Mouse (Mus musculus): ENCODE results near the gene Zdhhc12.
A peak's percentile ranks its signal among the peaks of the same experiment; 100 is the strongest.
"Not testable (repeated sequence)": the region's sequence is repeated elsewhere in the genome, so short reads cannot be mapped to it uniquely, and the experiment has no call there.

The Zdhhc12 gene

DNA sequence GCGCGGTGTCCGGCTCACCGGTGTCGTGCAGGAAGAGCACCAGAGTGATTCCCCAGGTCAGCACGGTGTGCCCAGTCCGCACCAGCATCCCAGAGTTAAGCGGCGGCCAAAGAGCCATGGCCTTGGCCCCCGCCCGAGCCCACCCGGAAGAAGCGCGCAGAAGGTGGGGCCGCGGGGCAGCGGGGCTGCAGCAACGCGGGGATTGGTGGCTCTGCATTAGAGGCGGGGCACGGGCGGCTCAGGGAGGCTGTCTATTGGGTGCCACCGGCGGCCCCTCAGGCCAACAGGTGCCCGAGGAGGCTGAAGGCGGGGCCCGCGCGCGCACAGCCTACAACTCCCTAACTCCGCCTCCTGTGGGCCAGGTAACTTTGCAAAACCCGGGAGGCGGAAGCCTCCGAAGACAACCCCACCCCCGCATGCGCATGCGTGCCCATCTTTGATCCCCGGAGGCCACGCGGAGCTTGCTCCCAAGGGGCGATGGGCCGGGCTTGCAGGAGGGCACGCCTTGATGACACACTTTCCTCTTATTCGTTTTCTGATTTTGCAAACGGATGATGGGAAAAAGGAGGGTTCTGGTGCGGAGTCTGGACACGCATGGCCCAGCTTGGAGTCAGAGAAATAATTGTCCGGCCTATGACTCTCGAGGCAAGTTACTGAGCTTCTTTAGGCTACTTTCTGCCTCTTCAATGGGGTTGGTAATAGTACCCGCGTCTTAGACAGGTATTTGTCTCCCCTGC, at the start of gene Zdhhc12:
Gene Zdhhc12, minus strand, starts transcription at position 178 of the 737 bp plus-strand sequence.
- peak; percentile 96 to 99 for DNase-seq

DNA sequence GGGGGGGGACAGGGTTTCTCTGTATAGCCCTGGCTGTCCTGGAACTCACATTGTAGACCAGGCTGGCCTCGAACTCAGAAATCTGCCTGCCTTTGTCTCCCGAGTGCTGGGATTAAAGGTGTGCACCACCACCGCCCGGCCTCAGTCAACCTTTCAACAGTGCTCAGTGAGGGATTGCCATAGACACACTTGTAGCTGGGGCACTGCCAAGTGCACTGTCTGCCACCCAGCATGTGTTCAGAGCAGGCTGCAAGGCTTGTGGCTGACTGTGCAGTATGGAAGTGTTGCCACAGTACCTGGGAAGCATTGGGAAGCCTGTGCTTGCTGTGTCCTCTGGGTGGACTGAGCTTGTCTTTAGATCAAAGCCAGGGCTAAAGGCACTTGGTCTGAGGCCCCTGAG, 46.6 kb upstream of the Zdhhc12 start:
- DNase-seq, result not testable (repeated sequence)

- no peak for DNase-seq
Measured at GRCm38 (mm10) chr2:30136458-30136857, 43.0 kb upstream of the Zdhhc12 start.

GRCm38 (mm10) chr2:30134928-30135620, 41.6 kb upstream of the Zdhhc12 start:
- DNase-seq, result no peak

GRCm38 (mm10) chr2:30134378-30134711, 40.9 kb upstream of the Zdhhc12 start:
- no peak for DNase-seq

DNA sequence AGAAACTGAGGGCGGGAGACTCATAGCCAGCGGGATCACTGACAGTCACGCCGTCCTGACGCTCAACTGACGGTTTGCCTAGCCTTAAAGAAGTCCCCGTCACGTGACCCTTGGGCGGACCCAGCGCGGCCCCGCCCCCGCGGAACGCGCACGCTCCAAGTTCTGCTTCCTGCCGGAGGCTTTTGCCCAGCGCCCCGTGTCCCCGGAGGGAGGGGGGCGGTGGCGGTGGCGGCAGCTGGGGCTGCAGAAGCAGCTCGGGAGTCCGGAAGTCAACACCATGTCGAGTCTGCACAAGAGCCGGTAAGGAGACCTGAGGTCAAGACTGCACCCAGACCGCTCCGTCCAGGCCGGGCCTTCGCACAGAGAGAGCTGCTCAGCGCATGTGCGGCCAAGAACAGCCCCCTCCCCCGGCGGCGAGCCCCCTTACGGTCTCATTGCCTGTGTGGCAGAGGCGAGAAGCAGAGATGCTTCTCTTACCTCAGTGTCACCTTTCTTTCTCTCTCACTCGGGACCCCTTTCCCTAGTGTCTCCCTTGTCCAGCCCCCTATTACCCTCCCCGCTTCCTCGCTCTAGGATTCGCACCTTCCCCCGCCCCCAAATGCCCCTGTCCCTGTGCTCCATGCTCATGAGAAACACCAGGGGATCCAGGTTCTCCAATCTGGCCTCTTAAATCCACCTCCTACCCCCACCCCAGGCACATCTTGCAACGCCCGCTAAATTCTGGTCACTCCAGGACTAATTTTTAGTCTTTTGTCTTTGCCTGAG, 40.3 kb upstream of the Zdhhc12 start, which contains the start of gene Tbc1d13:
Gene Tbc1d13, plus strand, starts transcription at position 134 of the 765 bp plus-strand sequence.
- DNase-seq, result peak; percentile 99 to 100

DNA sequence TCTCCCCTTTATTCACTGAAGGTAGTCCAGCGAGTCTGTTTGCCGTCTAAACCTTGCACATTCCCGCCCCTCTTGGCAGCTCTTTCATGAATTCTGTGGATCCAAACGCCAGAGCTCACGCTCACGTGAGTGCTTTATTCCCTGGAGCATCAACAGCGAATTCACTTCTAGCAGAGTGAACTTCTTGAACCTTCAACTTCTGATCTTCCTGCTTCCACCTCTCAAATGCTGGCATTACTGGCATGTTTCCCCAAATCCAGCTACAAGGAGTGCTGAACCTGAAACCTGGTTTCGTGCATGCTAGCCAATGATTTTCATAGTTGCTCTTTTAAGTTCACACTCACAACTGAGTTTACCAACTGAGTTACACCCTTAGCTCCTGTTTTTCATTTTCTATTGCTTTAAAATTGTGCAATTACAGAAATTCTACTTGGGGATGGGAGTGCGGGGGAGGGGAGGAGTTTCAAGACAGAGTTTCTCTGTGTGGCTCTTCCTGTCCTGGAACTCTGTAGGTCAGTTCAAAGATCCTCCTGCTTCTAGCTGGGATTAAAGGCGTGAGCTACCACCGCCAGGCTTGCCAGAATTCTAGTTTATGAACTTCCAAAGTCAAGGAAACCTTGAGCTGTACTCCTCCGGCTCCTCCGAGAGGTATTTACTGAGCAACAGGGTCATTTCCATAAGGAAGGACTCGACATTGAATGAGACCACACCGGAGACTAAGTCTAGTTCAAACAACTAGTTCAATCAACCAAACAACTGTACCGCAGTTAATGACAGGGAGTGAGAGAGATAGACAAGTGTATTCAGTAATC, 39.6 kb upstream of the Zdhhc12 start:
- DNase-seq, result no peak

GRCm38 (mm10) chr2:30131240-30131639, 37.8 kb upstream of the Zdhhc12 start:
- DNase-seq, result not testable (repeated sequence)

- no peak for DNase-seq
Measured at GRCm38 (mm10) chr2:30130156-30130555, 36.7 kb upstream of the Zdhhc12 start.

GRCm38 (mm10) chr2:30128789-30129188, 35.3 kb upstream of the Zdhhc12 start:
- no peak for DNase-seq

GRCm38 (mm10) chr2:30124472-30125274, 31.2 kb upstream of the Zdhhc12 start, which contains the start of gene Zer1:
Gene Zer1 (minus strand): TSS chr2:30124585.
- DNase-seq, result peak; percentile 87 to 89

- no peak for DNase-seq
Measured at GRCm38 (mm10) chr2:30123729-30124471, 30.5 kb upstream of the Zdhhc12 start.

DNA sequence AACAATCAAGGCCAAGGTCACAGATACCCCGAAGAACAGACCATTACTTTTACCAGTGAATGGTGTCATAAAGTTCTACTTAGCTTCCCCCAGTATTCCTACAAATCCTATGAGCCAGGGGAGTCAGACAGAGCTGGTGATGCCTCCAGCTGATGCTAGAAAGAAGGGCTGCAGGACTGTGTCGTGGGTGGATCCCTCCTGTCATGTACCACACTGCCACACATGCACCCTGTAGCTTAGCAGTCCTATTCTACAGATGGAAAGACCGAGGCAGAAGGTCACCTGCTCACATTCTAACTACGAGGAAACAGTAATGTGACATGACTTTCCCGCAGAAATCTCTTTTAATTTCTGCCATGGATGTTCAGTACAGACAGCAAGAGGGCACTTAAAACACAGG, 29.3 kb upstream of the Zdhhc12 start:
- no peak for DNase-seq

DNA sequence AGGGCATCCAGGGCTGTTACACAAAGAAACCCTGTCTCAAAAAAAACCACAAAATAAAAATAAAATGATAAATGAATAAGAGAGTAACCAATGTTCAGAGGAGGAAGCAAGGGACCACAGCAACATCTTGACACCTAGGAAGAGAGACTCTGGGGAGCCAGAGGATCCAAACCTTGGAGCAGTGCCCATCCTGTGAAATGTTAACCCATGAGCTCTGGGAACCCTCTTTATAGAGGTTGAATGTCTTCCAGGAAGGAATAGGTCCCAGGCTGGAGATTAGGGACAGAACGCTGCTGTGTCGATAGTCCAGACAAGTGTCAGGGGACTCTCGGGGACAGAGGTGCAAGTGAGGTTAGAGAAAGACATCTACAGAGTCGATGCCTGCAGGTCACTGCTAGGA, 26.8 kb upstream of the Zdhhc12 start:
- no peak for DNase-seq

DNA sequence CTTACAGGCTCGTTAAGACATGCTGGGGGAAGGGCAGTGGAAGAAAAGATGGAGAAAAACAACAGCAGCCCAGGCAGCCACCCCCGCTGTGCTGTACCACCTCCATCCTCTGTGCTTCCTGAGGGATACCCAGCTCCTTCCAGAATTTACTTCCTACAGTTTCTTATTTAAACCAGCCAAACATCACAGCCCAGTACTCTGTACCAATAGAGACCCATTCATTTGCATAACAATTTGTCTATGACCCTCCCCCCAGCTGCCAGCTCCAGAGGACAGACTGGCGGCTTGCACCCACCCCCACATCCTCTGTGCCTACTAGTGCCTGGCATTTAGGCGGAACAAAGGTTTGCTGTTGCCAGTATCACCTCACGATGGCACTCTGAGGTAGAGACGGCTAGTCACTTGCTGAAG, 26.2 kb upstream of the Zdhhc12 start:
- peak; percentile 45 to 48 for DNase-seq

DNA sequence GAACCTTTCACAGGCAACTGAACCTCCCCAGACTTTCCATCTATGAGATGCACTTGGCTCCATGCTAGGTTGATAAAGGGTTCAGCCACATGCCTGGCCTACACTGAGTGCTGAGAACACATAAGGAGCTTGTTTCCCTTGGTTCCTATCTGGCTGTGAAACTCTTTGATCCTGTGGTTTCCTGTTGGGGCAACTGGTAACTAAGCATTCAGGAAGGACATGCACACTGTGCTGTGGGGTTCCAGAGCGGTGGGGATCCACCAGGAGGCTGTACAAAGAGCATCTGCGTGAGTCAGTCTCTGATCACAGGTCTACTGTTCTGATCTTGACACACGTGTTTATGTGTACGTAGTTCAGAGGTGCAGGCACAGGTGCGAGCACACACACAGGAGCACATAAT, 19.1 kb upstream of the Zdhhc12 start:
- no peak for DNase-seq

DNA sequence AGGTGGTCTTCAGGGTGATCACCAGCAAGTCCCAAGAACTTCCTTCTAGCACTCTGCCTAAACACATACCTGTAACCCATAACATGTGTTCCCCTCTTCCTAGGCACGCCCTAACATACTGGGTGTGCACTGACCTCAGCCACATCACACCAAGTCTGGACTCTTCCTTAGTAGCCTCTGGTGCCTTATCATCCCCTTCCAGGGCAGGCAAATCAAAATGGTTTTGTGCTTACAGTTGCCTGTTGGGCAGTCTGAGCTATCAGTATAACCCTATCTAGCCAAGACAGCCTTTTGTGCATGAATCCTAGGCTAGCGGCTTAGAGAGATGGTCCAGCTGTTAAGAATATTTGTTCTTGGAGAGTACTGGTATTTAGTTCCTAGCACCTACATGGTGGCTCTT, 18.1 kb upstream of the Zdhhc12 start:
- no peak for DNase-seq

- DNase-seq, result no peak
Measured at GRCm38 (mm10) chr2:30108260-30108659, 14.8 kb upstream of the Zdhhc12 start.

- DNase-seq, result no peak
Measured at GRCm38 (mm10) chr2:30107646-30108045, 14.2 kb upstream of the Zdhhc12 start.

GRCm38 (mm10) chr2:30106364-30106763, 12.9 kb upstream of the Zdhhc12 start:
- peak; percentile 38 to 66 for DNase-seq

DNA sequence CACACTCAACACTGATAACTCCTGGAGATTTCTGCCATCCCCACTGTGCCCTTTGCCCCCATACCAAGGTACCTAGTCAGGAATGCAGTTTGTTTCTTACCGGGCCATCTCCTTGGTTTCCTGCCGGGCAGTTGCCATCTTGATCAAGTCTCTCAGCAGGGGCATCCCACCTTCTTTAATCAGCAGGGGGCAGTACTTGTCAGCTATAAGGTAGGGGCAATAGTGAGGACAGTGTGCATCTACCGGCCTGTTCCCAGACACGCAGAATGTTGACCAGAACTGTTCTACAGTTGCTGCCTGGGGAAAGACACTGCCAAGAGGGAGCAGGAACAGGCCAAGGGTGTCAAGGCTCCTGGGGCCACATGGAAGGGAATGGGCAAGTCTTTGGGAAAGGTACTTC, 6.8 kb upstream of the Zdhhc12 start:
- DNase-seq, result no peak
